Mouse (Mus musculus) gastrocnemius, adult 2 months (tissue): ENCODE data around the gene Maff. TPM values are rescaled to one million over a fixed set of nuclear protein-coding genes. Genes with fewer than 3 reads are reported as not detected.

Experiments used
- DNase-seq: peaks from one replicate; pipeline ENCODE4 v3.0.0; 2022
- H3K27ac ChIP-seq: fragments of 200-600 bp; 2 replicates; pipeline ENCODE4 v1.8.1; 2022; ENCODE audit warnings: mild to moderate bottlenecking
- H3K4me3 ChIP-seq: fragments of 200-600 bp; 2 replicates; pipeline ENCODE4 v1.8.1; 2022; ENCODE audit warnings: mild to moderate bottlenecking, moderate library complexity
- CTCF ChIP-seq: fragments of 200-600 bp; IDR thresholded peaks from 2 replicates; pipeline ENCODE4 v1.8.1; 2022; ENCODE audit warnings: antibody characterized with exemption, mild to moderate bottlenecking, moderate library complexity
- intact Hi-C: fragments of 180-260 bp; cut with DNase I; formaldehyde crosslinking; loops from one replicate; pipeline ENCODE4 v1.15.1; 2025
- total RNA-seq, 2 experiments: library from RNA; stranded (reverse); gene quantifications; 2 replicates each; pipeline ENCODE4 v1.2.3; 2021

Maff gene
- total RNA-seq, 2 experiments from 2014 or later, result 4.0 to 8.8 TPM

GRCm38 (mm10) chr15:79370281-79370843, 23.9 kb downstream of the Maff start:
- Histone ChIP-seq H3K4me3 (no peak overlapping the region), H3K27ac (peak overlapping the region; percentile 90)
- peak; percentile 26 for DNase-seq
- TF ChIP-seq CTCF, result no peak
- intact Hi-C loops, result loop anchor here (5.0 kb wide), 1 partner anchor 177 kb away; the partner anchor contains the start of gene Ddx17

GRCm38 (mm10) chr15:79374760-79375159, 28.3 kb downstream of the Maff start:
- H3K4me3 ChIP-seq, result no peak overlapping the region
- H3K27ac ChIP-seq, result no peak overlapping the region
- intact Hi-C loops, result loop anchor here (5.0 kb wide), 1 partner anchor 173 kb away; the partner anchor contains the start of gene Ddx17
- TF ChIP-seq CTCF, result no peak
- DNase-seq, result no peak

- intact Hi-C loops, result loop anchor here (1.0 kb wide), 1 partner anchor 90 kb away; no protein-coding TSS in a partner anchor
- peak; percentile 72 for TF ChIP-seq CTCF
- peak; percentile 93 for DNase-seq
- peak overlapping the region; percentile 56 for H3K4me3 ChIP-seq
- H3K27ac ChIP-seq, result peak overlapping the region; percentile 95
Measured at GRCm38 (mm10) chr15:79377681-79378080, 31.3 kb downstream of the Maff start.

- Histone ChIP-seq H3K27ac (peak overlapping the region; percentile 95), H3K4me3 (peak overlapping the region; percentile 56)
- TF ChIP-seq CTCF, result no peak
- no peak for DNase-seq
- intact Hi-C loops, result no loop called here
Measured at GRCm38 (mm10) chr15:79378608-79379007, 32.2 kb downstream of the Maff start.

GRCm38 (mm10) chr15:79379658-79380057, 33.2 kb downstream of the Maff start:
- DNase-seq, result no peak
- Histone ChIP-seq H3K4me3 (peak overlapping the region; percentile 3), H3K27ac (peak overlapping the region; percentile 95)
- TF ChIP-seq CTCF, result no peak
- intact Hi-C loops, result loop anchor here (2.0 kb wide), 1 partner anchor 23 kb away; the partner anchor contains the start of gene Tmem184b

GRCm38 (mm10) chr15:79380468-79381444, 34.3 kb downstream of the Maff start:
- peak; percentile 90 for DNase-seq
- TF ChIP-seq CTCF, result peak; percentile 84
- peak overlapping the region; percentile 70 for H3K4me3 ChIP-seq
- H3K27ac ChIP-seq, result peak overlapping the region; percentile 95
- intact Hi-C loops, result loop anchor here (2.0 kb wide), 1 partner anchor 22 kb away; the partner anchor contains the start of gene Tmem184b

- peak overlapping the region; percentile 95 for H3K27ac ChIP-seq
- intact Hi-C loops, result loop anchor here (2.0 kb wide), 1 partner anchor 21 kb away; the partner anchor contains the start of gene Tmem184b
- no peak for DNase-seq
- no peak for TF ChIP-seq CTCF
- H3K4me3 ChIP-seq, result peak overlapping the region; percentile 70
Measured at GRCm38 (mm10) chr15:79381644-79382043, 35.2 kb downstream of the Maff start.

GRCm38 (mm10) chr15:79387081-79387480, 40.7 kb downstream of the Maff start:
- DNase-seq, result no peak
- Histone ChIP-seq H3K4me3 (no peak overlapping the region), H3K27ac (peak overlapping the region; percentile 89)
- intact Hi-C loops, result no loop called here
- no peak for TF ChIP-seq CTCF

GRCm38 (mm10) chr15:79387611-79388010, 41.2 kb downstream of the Maff start:
- no peak for DNase-seq
- H3K4me3 ChIP-seq, result no peak overlapping the region
- peak overlapping the region; percentile 89 for H3K27ac ChIP-seq
- intact Hi-C loops, result no loop called here
- no peak for TF ChIP-seq CTCF

- no peak for TF ChIP-seq CTCF
- no peak for DNase-seq
- peak overlapping the region; percentile 89 for H3K27ac ChIP-seq
- no peak overlapping the region for H3K4me3 ChIP-seq
- intact Hi-C loops, result no loop called here
Measured at GRCm38 (mm10) chr15:79388171-79388570, 41.8 kb downstream of the Maff start.

GRCm38 (mm10) chr15:79390434-79390833, 44.0 kb downstream of the Maff start:
- H3K27ac ChIP-seq, result peak overlapping the region; percentile 89
- TF ChIP-seq CTCF, result no peak
- DNase-seq, result peak; percentile 74
- 0 out of 2 replicates have a peak overlapping the region, but pooled peaks have one; percentile 3 for H3K4me3 ChIP-seq
- intact Hi-C loops, result no loop called here

GRCm38 (mm10) chr15:79391447-79392093, 45.1 kb downstream of the Maff start:
- Histone ChIP-seq H3K4me3 (peak overlapping the region; percentile 32), H3K27ac (peak overlapping the region; percentile 89)
- TF ChIP-seq CTCF, result no peak
- peak; percentile 82 for DNase-seq
- intact Hi-C loops, result no loop called here
